Mouse (Mus musculus) right cerebral cortex, postnatal 14 days (tissue): ENCODE measurements around the gene Zc3hav1.
A peak's percentile ranks its signal among the peaks of the same experiment; 100 is the strongest.

Experiments
- DNase-seq: peaks from one replicate; pipeline ENCODE4 v3.0.0; 2022

Gene Zc3hav1

DNA sequence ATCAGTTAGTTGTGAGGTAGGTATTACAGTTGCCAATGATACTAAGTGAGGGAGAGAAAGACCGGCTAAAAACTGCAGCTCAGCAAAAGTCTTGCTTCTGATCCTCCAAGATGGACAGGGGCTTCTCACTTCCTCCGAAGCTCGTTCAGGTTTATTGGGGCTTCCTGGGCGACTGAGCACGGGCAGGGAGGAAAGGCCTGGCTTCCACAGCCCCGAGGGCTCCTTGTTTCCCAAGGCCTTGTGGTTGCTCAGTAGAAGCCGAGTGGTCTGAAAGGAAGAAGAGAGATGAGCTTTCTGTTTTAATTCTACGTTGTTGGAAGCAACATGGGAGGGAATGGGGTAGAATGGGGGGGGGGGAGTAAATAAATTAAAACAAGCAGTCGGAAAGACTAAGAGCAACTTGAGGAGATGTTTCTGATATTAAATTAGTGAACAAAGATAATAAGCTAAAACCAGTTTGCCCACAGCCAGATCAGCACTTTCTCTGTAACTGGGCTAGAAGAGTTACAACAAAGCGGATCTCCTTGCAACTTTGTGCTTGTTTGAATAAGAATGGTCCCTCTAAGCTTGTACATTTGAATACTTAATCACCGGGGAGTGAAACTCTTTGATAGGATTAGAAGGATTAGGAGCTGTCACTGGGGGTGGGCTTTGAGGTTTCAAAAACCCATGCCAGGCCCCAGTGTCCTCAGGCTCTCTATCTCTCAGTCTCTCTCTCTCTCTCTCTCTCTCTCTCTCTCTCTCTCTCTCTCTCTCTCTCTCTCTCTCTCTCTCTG is 61.3 kb downstream of the Zc3hav1 start:
- DNase-seq, result no peak

DNA sequence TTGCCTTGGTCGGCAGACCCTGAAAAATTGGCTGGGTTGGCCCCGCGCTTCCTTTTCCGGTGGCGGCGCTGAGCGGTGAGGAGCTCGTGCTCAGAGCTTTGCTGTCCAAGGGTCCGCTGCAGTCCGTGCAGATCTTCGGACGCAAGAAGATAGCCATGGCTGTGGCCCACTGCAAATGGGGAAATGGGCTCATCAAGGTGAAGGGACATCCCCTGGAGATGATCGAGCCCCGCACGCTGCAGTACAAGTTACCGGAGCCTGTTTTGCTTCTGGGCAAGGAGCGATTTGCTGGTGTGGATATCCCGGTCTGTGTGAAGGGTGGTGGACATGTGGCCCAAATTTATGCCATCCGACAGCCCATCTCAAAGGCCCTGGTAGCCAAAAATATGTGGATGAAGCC is 70.0 kb downstream of the Zc3hav1 start:
- no peak for DNase-seq

DNA sequence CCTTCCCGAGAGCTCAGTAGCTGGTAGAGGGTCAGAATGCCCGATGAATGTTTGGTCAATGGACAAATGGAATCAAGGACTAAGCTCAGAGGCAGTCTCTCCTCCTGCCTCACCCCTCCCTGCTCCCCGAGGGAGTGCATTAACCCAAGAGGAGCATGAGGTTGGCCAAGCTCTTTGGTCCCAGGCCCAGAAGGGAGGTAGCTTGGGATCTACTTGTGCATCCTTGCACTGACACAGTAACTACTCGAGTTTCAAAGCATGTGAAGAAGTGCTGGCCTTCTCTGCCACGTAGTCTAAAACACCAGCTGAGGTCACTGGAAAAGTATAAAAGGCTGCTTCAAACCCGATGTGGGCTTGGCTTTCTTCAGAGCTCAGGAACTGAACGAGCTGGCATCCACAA is 89.9 kb downstream of the Zc3hav1 start:
- DNase-seq, result no peak

DNA sequence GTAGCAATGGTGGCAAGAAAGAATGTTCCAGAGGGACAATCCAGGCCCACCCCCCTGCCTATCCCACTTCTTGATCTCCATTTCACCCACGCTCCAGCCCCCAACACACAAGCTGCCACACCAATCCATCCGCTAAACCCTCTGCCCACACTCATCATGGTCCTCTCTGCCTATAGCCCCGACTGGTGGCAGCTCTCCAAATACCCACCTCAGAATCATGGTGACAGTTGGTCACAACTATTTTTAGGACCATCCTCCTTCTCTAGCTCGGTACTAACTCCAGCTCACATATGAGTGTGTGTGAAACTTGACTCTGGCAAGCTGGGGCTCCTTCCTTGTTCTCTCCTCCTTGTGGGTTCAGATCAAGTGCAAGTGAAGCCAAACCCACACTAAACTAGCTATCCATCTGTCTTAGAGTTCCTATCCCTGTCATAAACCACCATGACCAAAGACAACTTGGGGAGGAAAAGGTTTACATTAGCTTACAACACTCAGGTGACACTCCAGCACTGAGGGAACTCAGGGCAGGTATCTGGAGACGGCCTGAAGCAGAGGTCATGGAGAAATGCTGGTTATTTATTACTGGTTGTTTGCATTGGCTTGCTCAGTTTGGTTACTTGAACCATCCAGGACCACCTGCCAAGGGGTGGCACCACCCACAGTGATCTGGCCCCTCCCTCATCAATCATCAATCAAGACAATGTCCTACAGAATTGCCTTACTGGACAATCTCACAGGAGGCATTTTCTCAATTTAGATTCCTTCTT is 90.8 kb downstream of the Zc3hav1 start:
- peak; percentile 65 for DNase-seq

DNA sequence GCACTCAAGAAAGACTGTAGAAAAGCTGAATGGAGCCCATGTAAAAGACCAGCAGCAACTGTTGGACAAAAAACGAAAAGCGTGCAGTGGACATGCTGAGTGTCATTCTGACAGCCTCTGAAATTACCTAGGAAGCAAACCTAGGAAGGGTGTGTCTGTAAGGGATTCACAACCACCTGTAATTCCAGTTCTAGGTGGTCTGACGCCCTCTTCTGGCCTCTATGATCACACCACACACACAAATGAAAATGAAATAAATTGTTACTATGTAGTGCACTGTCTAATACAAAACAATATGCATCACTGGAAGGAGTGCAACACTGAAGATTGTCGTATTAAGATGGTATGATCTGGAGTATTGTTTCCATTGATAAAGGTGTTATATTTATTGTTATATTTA is 92.5 kb downstream of the Zc3hav1 start:
- no peak for DNase-seq

DNA sequence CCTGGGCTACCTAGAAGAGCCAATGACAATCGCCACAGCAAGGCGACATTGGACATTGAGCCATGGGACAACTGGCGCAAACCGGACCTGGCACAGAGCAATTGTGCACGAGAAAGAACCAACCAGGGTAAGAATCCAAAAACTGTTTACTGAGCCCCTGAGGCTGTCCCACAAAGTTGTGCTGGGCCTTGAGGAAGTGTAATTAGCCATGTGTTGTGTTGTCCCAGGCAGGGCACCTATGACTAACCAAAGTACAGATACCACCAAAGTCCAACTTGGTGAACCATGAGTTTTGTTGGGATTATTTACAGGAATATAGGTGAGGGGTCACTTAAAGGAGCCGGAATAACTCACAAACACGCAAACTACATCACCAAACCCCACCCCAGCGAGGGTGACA is 96.9 kb downstream of the Zc3hav1 start:
- DNase-seq, result no peak

DNA sequence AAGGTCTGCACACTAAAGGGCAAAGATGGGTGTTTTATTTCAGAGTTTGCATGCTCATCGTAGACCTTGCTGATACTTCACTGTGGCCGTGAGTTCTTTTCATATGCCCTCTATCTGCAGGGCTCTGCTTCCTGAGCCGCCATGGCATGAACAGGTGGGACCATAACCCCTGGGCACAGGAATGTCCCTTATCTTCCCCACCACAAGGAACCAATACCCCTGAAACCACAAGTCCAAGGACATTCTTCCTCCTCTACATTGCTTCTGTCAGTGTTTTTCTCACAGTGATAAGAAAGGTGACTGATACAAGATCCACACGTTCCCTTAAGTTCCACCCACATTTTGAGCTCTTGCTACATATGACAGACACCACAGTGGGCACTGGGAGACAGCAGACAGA is 97.6 kb downstream of the Zc3hav1 start:
- no peak for DNase-seq

DNA sequence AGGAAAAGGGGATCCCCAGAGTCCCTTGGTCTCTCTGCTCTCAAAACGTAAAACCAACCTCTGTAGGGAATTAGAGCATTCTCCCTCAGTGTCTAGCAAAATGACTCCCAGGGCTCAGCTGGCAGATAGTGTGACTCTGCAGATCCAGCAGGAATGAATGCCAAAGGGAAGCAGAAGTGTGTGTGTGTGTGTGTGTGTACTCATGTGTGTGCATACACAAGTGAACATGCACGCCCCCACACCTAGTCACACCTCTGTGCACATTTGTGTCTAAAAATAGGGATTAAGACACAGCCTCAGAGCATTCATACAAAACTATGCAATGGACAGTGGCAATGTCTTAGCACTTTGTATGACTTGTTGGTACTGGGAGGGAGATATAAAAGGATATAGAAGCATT is 98.6 kb downstream of the Zc3hav1 start:
- no peak for DNase-seq
